Mouse (Mus musculus) spleen, postnatal 4 days (tissue): Measurements from ENCODE around the gene Ggct.

Experiments
- DNase-seq, 2 experiments: peaks; one replicate each; pipeline ENCODE4 v3.0.0; 2022; ENCODE audit warnings: low spot score in 2 of 2

Gene Ggct

GRCm38 (mm10) chr6:54952542-54952941 lies 40.2 kb downstream of the Ggct start:
- no peak for DNase-seq

GRCm38 (mm10) chr6:54948682-54949081 lies 44.1 kb downstream of the Ggct start:
- no peak for DNase-seq

GRCm38 (mm10) chr6:54946241-54946953 lies 46.4 kb downstream of the Ggct start:
- peak in 1 of 2 experiments; percentile 46 for DNase-seq

GRCm38 (mm10) chr6:54944551-54944950 lies 48.2 kb downstream of the Ggct start:
- peak in 1 of 2 experiments; percentile 60 for DNase-seq

- DNase-seq, result no peak
These were observed 49.0 kb downstream of the Ggct start for GRCm38 (mm10) chr6:54943753-54944152.

GRCm38 (mm10) chr6:54943292-54943691 lies 49.5 kb downstream of the Ggct start:
- no peak for DNase-seq

GRCm38 (mm10) chr6:54941149-54941548 lies 51.6 kb downstream of the Ggct start:
- DNase-seq, result no peak

- no peak for DNase-seq
These were observed 52.6 kb downstream of the Ggct start for GRCm38 (mm10) chr6:54940126-54940525.

GRCm38 (mm10) chr6:54939631-54940030 lies 53.1 kb downstream of the Ggct start:
- no peak for DNase-seq

GRCm38 (mm10) chr6:54936496-54936895 lies 56.3 kb downstream of the Ggct start:
- DNase-seq, result no peak

- peak in 1 of 2 experiments; percentile 54 for DNase-seq
These were observed 57.8 kb downstream of the Ggct start for GRCm38 (mm10) chr6:54934930-54935329.

GRCm38 (mm10) chr6:54934313-54934712 lies 58.4 kb downstream of the Ggct start:
- DNase-seq, result peak in 1 of 2 experiments; percentile 61

GRCm38 (mm10) chr6:54933866-54934265 lies 58.9 kb downstream of the Ggct start:
- peak in 1 of 2 experiments; percentile 58 for DNase-seq

GRCm38 (mm10) chr6:54933216-54933615 lies 59.5 kb downstream of the Ggct start:
- DNase-seq, result peak in 1 of 2 experiments; percentile 56
